Mouse (Mus musculus) adrenal gland, postnatal 4 days (tissue): ENCODE measurements around the gene Pcyt2. TPM values are rescaled to one million over a fixed set of nuclear protein-coding genes. Genes with fewer than 3 reads are reported as not detected.

ENCODE experiments used
- DNase-seq, 2 experiments: peaks; one replicate each; pipeline ENCODE4 v3.0.0; 2021 to 2022; ENCODE audit warnings: low spot score in 2 of 2, mixed read lengths in 2 of 2
- total RNA-seq, 2 experiments: library from RNA; stranded (reverse); gene quantifications; 2 replicates each; pipeline ENCODE4 v1.2.3; 2021

Pcyt2 gene
- total RNA-seq, 2 experiments from 2014 or later: 135 to 144 TPM

DNA sequence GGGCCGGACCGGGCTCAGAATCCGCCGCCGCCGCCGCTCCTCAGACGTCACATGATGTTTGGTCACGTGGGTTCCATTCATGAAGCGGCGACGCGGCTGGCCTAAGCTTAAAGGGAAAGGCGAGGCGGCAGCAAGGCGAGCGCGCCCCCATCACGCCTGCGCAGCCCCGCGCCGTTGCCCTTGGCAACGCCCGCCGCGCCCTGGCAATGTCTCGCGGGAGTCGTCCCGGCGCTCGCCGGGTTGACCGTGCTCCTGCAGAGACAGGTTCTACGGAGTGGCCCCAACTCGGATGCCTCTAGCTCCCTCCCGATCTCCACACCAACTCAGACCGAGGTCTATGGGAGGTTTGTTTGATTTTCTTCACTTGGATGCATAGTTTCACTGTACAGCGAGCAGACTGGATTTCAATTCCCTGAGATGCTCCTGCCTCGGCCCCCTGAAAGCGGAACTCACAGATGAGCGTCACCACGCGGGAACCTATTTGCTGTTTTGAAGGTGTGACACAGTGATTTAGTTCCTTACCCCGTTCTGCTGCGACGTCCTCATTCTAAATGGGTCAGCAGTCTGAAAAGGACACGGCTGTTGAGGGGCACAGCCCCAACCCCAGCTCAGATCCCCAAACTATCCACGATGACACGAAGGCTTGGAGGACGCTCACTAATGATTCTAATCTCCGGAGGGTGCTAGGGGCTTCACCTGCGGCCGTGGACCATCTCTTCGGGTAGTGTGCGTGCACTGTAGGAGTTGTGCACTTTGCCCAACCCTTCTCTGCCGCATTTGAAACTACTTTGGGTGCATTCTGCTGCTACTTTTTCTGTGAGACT is 16.0 kb upstream of the Pcyt2 start, which contains the start of gene Mafg:
Gene Mafg, minus strand, starts transcription at position 81 of the 824 bp plus-strand sequence.
- peak; percentile 84 to 88 for DNase-seq

DNA sequence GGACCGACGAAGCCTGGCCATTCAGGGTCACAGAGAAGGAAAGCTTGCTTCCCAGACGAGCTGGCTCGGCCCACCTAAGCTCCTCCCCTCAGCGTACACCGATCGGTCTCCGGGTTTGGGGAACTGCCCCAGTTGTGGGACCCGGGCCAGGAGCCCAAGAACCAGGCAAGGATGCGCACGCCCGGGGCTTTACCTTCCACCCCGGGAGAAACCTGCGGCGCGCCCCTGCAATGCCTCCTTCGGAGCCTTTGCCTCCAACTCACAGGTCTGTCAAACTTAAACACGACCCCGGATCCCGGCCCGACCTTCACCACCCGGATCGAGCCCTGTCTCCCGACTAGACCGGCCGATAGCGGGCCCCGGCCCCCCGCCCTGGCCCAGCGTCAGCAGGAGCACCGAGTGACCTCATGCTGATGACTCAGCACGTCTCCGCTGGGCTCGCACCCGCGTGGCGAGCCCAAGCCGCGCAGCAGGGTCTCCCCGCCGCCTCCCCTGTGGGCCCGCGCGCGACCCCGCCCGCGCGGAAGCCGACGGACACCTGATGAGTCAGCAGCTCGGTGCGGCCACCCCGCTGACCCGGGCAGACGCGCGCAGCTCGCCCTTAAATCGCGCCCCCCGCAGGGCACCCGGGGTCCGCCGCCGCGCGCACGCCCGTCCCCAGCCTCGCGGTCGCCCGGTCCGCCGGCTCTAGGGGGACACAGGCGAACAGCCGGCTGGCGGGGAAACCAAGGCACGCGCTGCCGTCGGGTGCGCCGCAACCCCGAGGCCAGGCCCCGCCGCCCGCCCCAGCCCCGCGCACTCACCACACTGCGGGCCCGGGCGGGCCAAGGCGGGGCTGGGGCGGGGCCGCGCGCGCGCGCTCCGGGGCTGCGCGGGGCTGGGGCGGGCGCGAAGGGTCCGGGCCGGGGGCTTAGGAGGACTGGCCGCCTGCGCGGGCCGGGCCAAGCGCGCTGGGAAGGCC is 15.1 kb upstream of the Pcyt2 start:
- peak in 1 of 2 experiments; percentile 59 for DNase-seq

DNA sequence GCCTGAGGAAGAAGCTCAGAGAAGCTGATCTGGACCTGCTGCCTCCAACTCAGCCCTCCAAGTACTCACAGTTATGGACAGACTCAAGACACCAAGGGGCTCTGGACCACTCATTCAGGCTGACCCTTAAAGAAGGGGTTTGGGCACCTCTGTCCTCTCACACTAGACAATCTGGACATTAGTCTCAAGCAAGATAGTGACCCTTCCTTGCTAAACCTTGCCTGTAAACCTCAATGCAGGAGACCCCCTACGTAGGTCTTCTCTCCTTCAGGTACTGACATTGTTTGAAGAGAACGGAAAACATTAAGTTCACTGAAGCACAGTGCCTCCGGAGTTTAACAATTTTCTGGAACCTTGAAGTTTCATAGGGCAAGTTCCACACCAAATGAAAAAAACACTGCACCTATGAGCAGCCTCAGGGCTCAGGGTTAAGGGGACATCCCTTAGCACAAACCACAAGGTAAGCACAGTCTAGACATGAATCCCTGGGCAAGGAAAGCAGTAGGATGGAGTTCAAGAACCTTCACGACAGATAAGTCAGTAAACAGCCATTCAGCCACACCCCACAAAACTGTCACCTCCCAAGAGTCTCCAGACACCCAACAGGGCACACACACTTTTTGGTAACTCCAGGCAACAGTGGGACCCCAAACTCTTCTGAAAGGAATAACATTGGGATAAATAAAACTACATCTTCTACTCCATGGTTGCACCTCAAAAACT is 14.2 kb upstream of the Pcyt2 start:
- DNase-seq: no peak

DNA sequence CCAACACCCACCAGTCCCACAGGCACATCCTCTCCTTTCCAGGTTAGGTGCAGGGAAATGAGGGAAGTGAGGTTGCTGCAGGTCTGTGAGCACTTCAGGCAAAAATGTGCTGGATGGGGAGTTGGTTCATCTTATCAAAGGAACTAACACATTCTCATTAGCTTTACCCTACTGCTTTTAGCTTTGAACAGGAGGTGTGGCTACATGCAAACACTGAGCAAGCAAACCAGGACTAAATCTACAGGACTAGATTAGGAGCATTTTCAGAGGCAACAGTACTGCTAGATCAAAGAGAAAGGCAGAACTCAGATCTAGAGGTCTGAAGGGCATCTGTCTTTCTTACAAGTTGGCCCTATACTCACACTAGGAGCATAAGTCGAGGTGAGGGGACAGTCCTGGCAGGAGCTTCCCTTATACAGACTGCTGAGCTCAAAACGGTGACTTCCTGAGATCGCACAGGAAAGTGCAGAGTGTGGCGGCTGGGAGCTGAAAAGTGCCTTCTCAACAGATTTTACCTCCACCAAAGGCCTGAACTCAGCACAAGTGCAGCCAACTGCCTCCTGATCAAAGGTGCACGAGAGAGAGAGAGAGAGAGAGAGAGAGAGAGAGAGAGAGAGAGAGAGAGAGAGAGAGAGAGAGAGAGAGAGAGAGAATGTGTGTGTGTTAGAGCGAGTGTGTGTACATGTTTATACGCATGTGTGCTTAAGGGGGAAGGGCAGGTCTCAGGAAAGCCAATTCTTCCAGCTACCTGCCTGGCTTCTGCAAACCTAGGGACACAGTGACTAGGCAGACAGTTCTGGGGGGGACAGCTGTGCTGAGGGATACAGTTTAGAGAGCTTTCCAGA is 13.4 kb upstream of the Pcyt2 start:
- no peak for DNase-seq

DNA sequence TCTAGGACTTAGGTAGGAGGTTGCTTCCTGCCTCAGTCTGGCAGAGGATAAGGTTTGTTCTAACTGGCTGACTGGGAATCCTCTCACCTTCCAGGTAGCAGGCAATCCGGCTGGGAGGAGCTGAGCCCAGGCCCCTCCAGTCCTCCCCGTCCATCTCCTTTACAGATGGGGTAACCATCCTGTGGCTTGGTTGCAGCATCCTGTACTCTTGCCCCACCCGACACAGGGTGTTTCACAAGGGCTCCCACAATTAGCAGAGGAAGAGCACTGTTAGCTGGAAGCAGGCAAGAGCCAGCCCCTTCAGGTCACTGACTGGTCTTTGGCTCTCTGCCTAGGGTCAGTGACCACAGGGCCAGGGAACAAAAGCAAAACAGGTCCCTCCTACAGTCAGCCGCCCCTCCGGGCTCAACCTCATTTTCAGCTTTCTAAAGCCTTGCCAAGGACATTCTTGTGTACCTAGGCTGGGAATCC is 12.7 kb upstream of the Pcyt2 start:
- DNase-seq: no peak

DNA sequence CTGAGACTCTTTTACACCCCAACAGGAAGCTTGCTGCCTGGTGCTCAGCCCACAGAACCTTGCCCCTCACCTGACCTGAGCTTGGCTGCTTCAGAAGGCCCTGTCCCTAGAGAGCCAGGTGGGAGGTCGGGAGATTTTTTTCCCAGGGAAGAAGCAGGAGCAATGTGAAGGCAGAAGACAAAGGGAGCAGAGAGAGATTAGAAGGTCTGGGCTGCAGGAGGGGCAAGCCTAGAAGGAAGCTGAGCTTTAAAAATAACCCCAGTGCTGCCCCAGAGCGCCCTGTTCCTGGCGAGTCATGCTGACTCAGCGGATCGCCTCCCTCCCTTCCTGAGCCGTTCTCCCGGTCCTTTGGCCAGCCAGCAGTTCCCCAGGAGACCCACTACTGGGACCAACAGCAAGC is 12.2 kb upstream of the Pcyt2 start:
- no peak for DNase-seq

DNA sequence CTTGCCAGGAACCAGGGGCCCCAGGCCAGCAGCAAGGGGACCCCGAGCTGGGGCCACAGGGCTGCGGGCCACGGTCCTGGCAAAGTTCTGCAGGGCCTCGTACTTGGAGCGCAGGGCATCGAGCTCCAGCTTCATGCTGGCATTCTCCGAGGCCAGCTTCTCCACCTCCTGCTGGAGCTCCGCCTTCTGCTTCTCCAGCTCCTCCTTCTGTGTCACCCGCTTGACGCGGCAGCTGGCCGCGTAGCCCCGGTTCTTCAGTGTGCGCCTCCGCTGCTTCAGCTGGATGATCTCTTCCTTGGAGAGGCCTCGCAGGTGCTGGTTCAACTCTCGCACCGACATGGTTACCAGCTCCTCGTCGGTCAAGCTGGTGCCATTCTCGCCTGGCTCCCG is 11.6 kb upstream of the Pcyt2 start:
- DNase-seq: no peak

DNA sequence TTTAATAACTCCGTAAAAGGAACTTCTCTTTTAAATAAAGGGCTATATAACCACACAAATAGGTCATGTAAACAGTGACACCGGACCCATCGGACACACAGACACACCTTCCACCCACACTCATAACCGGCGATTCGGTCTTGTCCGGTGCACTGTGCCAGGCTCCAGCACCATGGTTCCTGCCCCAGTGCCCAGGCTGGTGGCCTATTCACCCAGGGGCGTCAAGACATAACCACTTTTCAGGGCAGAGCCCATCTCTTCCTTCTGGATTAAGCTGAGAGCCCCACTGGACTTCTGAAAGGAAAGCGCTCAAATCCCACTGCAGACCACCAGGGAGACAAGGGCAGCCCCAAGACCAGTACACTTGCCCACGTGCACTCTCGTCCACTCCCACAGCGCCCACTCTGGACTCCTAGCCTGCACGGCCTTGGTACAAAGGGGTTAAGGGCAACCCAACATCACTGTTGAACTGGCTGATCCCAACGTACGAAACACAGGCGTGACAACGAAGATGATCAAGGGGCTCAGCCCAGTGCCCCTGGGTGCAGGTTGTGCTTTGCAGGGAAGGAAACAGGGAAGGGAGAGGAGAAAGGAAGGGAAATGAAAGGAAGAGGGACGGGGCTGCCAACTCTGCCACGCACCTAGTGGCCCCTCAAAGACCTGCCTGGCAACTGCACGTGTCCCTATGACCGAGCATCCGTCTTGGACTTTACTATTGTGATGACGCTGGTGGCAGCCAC is 11.0 kb upstream of the Pcyt2 start:
- DNase-seq: no peak

DNA sequence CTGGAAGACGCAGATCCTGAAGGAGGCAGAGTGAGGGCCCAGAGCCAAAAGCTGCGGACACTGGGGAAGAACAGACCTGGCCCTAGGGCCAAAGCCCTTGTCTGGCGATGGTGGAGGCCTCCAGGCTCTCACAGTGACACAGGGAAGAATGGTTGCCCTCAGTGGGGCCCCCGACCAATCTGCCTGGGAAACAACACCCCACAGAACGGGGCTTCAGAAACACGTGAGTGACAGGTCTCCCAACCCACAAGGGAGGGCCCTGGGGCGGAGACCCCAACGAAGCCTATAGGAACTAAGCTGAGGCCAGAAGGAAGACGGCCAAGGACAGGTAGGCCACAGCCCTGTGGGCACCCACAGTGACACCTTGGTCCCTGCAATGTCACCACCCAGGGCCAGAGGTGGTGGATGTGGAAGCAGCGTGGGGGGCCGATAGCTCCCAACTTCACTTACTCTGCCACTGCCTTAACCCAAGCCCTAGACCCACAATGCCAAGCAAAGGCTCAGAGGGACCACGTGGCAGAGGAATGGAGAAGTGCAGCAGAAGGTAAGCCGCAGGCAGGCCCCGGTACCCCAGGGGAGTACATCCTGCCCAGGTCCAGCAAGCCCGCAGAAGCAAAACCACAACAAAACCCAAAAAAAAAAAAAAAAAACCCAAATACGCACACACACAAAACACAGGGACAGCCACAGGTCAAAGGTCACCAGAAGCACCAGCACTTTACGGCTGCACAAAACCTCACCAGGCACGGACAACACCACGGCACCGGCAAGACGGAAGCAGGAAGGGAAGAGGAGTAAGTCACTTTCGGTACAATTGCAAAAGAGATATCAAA is 9.9 kb upstream of the Pcyt2 start:
- DNase-seq: no peak

DNA sequence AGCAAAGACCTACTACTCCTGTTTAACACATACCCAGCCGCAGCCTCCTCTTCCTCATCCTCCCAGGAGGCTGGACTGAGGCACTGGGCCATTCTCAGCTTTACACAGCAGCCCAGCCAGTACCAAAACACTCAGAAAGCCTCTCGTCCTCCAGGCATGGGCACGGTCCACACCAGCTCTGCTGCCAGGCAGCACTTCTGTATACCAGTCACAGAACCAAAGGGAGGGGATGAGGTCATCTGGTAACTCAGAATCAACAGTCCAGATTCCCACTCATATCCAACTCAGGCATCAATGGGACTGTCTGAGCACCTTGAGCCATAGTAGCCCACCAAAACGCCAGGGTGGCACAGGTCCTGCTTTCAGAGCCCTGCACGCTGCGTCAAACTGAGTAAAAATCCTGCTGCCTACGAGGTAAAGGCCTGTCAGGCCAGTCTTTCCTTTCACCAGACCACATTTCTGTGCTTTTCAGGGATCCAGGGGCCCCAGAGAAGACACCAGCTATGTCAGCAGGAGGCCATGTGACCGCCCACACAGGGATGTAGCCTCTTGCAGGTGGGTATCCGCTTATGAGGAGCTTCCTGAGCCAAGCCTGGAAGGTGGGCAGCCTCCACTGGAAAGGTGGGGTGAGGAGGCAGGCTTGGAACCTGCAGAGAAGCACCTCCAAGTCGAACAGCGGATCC is 9.2 kb upstream of the Pcyt2 start:
- DNase-seq: no peak

DNA sequence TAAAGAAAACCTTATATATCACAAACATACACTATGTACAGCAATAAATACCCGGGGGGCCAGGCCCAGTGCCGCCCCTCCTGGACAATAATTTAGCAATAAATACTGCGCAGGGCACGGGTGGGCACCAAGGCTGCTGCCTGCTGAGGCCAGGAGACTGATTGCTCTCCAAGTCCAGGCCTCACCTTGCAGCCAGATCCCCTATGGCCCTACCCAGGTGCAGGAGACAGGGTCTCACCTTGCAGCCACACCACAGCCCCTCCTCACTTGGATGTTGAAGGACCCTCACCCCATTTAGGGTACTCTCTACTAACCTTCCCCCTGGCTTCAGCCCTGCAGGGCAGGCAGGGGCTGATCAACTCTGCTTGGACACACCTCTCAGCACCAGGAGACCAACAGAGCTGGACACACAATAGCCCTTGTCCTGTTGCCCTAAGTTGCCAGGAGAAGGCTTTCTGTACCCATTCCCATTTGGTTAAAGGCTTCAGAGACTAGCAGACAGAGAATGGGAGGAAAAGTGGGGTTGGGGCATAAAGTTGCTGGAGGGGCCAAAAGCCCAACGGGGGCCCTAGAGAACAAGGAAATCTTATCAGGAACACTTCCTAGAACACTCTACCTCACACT is 7.5 kb upstream of the Pcyt2 start, which contains the start of gene Sirt7:
Gene Sirt7, minus strand, starts transcription at position 89 of the 624 bp plus-strand sequence.
- DNase-seq: no peak

DNA sequence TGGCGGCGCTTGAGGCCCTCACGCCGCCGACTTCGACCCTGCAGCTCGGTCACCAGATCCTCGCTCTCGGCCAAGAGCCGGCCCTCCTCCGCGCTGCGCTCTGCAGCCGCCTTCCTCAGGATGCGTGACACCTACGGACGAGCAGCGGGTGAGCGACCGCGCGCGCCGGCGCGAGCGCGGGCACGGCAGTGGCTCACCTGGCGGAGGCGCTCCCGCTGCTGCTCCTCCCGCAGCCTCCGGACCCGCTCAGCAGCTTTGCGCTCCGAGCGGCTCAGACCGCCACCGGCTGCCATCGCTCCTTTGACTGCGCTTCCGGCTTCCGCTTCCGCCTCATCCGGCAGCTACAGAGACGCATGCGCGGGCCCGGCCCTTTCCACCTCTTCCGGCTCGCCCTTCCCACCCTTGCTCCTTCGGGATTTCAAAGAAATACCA is 7.0 kb upstream of the Pcyt2 start:
- peak; percentile 59 to 65 for DNase-seq

DNA sequence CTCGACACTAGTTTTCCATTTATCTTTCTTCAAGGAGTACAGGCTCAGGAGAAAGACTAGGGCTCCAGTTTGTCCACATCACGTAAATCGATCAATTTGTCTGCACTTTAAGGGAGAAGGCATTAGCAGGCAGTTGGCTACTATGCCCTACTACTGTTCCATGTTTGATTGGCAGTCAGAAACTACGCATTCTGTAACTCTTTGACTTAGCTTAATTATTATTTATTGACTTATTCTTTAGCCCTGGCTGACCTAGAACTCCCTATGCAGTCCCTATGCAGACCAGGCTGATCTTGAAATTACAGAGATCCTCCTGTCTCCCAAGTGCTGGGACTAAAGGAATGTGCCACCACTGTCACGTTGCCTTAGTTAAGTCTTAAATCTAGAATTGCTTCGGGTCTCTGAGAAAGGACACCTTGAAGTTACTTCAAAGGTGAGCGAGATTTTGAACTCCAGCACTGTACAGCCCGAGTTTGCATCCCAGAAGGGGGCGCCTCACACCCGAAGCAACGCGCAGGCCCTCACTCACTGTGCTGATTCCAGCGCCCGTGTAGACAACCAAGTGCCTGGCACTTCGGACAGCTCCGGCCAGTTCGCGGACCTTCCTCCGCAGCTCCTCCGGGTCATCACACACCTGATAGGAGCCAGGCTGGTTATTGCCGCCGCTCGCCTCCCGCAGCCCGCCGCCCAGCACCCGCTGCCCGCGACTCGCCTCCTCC is 6.4 kb upstream of the Pcyt2 start:
- DNase-seq: no peak

DNA sequence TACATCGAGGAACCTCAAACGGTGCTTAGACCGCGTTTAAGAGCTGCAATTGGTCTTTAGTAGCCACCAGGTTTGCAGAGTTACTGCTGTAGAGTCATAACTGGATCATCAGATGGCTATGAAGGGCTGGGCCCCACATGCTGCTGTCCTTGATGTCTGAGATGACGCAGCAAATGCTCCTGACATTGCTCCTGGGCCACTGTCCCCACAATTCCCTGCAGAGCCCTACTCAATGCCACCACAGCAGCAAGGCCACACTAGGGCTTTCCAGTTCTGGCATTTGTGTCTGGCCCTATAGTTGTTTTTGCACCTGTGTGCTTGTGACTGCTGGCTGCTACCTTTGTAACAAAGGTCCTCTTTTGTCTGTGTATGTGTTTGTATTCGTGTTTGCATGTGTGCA is 5.1 kb upstream of the Pcyt2 start:
- no peak for DNase-seq

DNA sequence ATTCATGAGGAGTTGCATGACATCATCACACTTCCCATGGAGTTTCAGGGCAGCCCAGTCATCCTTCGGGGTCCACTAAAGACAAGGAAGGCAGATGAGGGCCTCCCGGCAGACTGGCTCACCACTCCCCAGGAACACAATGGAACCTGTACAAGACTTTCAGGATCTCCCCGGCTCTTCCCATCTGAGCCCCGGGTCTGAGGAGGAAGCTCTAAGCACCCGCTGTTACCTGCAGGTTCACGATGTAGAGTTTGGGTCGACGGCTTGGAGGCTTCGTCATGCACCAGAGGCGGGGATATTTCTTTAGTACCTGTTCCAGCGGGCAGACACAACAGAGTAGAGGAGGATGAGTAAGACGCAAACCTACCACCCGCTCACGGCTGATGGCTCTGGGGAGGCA is 2.5 kb upstream of the Pcyt2 start:
- no peak for DNase-seq

DNA sequence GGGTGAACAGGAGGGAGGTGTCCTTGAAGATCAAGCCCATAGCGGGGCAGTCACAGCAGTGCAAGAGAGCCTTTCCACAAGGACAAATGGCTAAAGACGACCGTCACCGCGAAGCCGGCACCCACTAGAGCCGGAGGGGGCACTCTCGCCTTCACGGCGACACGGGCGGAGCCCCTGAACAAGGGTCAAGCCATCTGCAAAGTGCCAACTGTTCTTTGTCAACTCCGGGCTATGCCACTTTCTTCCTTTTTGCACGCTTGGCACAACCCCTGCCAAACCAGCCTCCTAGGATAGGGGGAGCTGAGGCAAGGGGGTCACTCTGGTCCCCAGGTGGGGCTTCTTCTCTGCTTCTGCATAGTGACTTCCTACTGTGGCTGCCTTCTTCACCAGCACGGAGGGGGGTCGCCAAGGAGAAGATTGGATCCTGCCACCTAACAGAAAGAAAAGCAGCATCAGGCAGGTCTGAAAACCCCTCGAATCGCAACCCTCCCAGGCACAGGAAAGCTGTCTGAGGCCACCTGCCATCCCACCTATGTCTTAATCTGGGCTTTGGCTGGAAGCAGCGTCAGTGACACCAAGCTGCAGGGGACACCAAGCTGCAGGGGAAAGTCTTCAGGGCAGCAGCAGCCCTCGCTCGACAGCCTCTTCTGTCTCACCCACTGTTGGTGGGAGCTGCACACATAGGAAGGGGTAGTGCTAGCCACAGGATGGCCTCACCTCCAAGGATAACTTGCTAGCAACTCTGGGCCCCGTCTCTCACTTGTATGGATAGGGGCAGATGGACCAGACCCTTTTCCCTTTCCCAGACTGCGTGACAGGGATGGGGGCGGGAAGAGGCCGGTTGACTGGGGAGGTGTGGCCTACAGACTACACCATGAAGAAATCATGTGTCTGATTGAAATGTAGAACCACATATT is 1.1 kb upstream of the Pcyt2 start:
- DNase-seq: no peak
